Mouse (Mus musculus): ENCODE measurements at regions not wholly inside any gene's neighbourhood (a gene's known extent, or its start where the extent isn't known, plus 50 kb on each side); places are given as distances from the start of the nearest gene placed in this dataset.

DNA sequence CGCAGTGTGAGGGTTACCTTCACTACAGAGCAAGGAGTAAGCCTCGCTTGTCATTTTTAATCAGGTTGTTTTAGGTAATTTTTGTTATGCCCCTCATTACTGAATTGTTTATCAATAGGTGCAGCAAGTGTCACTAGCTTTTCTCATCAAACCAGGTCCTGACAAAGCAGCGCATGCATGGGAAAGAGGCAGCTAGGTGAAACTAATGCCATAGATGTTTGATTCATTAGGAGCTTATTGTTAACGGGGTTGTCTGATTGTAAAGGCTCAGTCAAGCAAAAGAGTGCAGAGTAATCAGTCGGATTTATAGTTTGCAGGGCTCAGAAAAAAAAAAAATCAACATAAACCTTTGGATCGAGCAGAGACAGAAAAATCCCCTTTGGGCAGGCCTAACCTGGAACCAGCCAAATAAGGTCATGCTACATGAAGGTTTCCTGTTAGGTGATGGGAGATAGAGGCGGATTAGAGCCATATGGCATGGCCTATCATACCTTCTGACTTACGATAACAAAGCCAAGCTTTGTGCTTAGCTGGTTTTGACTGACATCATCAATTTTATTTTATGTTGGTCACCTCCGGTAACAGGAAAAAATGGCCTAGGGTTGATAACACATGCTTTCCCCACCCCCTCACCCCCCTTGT lies 52.4 kb upstream of the Zeb2 start:
- no peak for DNase-seq

DNA sequence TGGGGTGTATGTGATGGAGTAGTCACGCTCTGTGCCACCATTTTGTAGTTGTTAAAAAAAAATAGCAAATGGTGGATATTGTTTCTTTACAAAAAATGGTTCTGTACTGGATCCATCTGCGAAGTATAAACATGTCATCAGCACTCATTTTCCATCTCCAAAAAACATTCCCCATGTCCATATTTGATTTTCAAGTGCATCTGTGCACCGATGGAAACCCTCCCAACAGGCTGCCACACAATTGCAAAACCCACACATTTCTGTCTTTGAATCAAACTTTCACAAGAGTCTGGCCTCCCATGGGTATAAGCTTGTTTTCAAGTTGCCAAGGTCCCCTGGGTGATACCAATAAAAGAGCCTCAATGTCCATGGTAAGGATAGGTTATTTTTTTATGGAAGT lies 51.4 kb upstream of the Zeb2 start:
- DNase-seq, result no peak

Data from thymus, postnatal 14 days (tissue).